Mouse (Mus musculus) CD4-positive, CD25-positive, alpha-beta regulatory T cell (primary cell): ENCODE data around the gene Plekha8. TPM values are rescaled to one million over a fixed set of nuclear protein-coding genes. Genes with fewer than 3 reads are reported as not detected.

Experiments
- polyA plus RNA-seq: library from polyadenylated mRNA; unstranded; fragments of 100-300 nt; shearing (Covaris generic); gene quantifications from one replicate; pipeline ENCODE4 v1.2.1, GENCODE M21; 2017

The Plekha8 gene
- 3.4 TPM for polyA plus RNA-seq

GRCm38 (mm10) chr6:54594469-54595329 is at the start of gene Plekha8:
Plekha8 (plus strand) TSS chr6:54595111.

GRCm38 (mm10) chr6:54565665-54566545 is 29.0 kb upstream of the Plekha8 start, which contains the start of gene Scrn1:
Scrn1 (minus strand) TSS chr6:54566489.

GRCm38 (mm10) chr6:54597208-54597607 is 2.3 kb downstream of the Plekha8 start, which contains the start of gene Fkbp14:
Fkbp14 (minus strand) TSS chr6:54597308.

GRCm38 (mm10) chr6:54680891-54681745 is 86.2 kb downstream of the Plekha8 start, which contains the start of gene Mturn:
Mturn (plus strand) TSS chr6:54681624.

Other genes starting within 250 kb of the Plekha8 start
- gene Wipf3, start 165.5 kb upstream of the Plekha8 start, polyA plus RNA-seq = 0.05 TPM
- gene Scrn1, start 28.6 kb upstream of the Plekha8 start, polyA plus RNA-seq = not detected
- not detected for gene Fkbp14, start 2.2 kb downstream of the Plekha8 start, polyA plus RNA-seq
- 25.4 TPM for gene Mturn, start 86.5 kb downstream of the Plekha8 start, polyA plus RNA-seq
- gene Znrf2, start 221.8 kb downstream of the Plekha8 start, polyA plus RNA-seq = 152 TPM